Mouse (Mus musculus): Measurements from ENCODE around the gene Fbxl21.

The Fbxl21 gene

DNA sequence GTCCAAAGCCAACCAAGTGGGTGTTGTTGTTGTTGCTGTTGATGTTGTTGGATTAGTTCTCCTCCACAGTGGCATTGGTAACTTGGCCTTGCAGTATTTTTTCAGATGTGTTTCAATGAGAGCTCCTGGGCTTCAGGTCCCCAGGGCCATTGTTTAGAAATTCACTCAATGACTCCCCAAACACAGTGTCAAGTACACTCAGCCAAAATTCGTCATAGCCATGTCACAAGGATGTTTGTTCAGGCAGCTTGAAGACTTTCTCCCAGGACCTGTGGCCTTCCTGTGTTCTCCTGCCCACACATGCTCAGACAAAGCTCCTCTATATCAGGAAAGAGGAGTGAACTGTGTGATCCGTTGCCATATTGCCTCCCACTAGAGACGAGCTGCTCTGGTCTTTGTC lies 63.8 kb downstream of the Fbxl21 start:
- DNase-seq: no peak
